Mouse (Mus musculus): Measurements from ENCODE around the gene Src. TPM values are rescaled to one million over a fixed set of nuclear protein-coding genes. Genes with fewer than 3 reads are reported as not detected.
A peak's percentile ranks its signal among the peaks of the same experiment; 100 is the strongest.

The Src gene
- total RNA-seq, 2 experiments from 2014 or later, result 4.2 to 4.8 TPM

DNA sequence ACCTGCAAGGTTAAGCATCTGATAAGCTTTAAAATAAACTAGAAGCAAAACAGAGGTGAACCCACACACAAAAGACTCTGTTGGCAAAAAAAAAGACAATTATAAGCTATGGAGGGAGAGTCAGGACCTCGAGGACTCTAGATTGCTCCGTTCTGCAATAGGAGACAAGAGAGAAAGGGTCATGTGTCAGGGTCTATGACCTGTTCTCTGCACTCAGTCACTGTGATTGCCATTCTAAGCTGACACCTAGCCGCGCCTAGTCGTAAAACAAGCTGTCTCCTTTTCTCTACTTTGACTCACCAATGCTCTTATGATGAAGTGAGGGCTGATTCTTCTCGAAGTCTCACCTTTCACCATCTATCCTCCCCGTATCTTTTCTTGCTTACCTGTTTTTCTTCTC lies 5.7 kb upstream of the Src start:
- no peak for DNase-seq

DNA sequence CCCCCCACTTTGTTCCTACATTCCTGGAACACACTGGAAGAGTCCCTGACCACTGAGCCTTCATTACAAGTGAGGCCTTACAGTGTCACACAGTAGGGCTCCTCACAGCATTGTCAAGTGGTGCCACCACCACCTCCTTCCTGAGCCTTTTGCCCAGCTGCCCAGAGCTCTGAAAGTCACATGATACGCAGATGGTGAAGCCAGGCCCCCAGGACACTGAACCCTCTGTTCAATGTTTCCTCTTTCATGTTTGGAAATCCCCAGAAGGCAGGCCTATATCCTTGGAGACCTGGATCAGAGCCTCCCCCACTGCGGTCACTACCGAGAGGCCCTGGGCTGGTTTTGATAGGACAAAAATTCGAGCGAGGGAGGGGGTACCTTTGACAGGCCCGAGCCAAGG lies 1.0 kb upstream of the Src start:
- no peak for DNase-seq

- DNase-seq, result no peak
These were observed 396 bp downstream of the Src start for GRCm38 (mm10) chr2:157418609-157419071.

DNA sequence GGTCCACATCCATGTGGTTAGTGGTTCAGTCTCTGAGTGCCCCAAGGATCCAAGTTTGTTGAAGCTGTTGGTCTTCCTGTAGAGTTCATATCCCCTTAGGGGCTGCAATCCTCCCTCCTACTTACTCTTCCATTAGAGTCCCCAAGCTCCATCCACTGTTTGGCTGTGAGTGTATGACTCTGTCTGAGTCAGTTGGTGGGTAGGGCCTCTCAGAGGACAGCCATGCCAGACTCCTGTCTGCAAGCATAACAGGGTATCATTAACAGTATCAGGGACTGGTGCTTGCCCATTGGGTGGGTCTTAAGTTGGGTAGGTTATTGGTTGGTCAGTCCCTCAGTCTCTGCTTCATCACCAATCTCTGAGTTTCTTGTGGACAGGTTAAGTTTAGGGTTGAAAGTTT lies 1.3 kb downstream of the Src start:
- no peak for DNase-seq

GRCm38 (mm10) chr2:157420404-157420803 lies 2.2 kb downstream of the Src start:
- no peak for DNase-seq

DNA sequence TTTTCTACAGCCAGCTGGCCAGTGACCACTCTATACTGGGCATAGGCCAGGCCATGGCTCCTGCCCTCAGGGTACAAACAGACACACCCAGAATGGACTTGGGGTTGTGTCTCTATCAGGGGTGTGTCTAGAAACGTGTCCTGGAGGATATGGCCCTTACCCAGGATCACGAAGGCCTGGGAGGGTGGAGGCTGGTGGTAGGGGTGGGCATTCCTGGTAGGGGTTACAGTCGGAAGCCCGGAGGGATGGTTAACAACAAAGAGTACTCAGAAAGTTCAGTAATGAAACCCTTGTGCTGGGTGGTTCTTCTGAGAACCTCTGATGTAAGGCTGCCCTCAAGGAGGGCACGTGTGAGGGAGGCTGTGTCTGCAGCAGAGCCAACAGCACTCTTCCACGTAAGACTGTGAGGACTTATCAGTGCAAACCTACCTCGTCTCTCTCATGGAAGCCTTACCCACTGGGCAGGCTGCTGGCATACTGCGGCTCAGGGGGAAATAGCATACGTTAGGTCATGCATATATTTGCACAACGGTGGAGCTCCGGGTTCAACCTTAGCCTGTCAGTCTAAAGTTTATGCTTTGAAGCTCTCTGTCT lies 3.9 kb downstream of the Src start:
- no peak for DNase-seq

DNA sequence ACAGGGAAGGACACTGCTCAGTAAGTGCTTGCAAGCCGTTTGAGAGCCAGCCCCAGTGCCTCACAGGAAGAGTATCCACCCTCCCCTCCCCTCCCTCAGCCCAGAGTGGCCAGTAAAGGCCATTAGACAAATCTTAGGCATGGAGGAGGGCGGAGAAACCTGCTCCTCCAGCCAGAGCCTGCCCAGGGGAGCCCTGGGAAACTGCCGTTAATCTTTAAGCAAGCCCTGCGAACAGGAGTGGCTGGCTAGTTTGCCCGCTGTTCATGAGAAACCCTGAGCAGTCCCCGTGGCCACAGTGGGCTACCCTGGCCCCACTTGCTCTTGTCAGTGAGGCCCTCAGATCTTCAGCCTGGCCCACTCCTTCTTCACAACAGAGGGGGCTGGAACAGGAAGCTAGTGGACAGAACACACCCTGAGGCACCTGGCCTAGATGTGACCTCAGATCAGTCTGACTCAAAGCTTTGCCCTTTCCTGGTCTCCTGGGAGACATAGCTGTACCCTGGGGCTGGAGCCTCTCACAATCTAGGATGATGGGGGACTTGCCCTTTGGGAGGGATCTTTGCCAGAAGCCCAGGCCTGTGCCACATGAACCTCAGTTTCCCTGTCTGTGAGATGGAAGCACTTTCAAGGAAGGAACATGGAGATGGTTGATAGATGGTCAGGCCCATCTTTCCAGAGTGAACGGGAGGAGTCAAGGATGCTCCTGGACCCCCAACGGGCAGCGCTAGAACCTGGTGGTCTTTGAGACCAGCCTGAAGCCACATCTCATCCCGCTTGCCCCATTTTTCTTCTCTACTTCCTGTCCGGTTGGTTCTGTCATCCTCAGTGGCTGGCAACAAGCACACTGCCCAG lies 4.8 kb downstream of the Src start:
- peak in 1 of 2 experiments; percentile 44 for DNase-seq

DNA sequence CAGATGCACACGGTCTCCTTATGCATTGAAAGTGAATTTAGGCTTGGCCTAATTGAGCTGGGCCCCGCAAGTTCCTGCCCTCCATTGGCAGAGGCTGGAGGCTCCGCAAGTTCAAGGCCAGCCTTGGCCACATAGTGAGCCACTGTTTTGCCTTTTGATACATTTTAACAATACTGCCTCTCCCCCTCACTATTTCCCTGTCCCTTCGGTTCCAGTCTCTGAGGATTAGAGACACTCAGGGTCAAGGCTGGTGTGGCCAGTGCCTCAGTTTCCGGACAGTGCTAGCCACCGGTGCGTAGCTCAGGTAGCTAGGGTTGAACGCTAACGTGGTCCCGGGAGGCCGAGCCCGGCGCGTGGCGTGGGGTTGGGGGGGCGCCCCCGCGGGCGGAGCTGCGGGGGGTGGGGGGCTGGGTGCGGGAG lies 5.5 kb downstream of the Src start:
- DNase-seq, result no peak

- peak; percentile 47 to 58 for DNase-seq
These were observed 6.1 kb downstream of the Src start for GRCm38 (mm10) chr2:157424126-157424903.

DNA sequence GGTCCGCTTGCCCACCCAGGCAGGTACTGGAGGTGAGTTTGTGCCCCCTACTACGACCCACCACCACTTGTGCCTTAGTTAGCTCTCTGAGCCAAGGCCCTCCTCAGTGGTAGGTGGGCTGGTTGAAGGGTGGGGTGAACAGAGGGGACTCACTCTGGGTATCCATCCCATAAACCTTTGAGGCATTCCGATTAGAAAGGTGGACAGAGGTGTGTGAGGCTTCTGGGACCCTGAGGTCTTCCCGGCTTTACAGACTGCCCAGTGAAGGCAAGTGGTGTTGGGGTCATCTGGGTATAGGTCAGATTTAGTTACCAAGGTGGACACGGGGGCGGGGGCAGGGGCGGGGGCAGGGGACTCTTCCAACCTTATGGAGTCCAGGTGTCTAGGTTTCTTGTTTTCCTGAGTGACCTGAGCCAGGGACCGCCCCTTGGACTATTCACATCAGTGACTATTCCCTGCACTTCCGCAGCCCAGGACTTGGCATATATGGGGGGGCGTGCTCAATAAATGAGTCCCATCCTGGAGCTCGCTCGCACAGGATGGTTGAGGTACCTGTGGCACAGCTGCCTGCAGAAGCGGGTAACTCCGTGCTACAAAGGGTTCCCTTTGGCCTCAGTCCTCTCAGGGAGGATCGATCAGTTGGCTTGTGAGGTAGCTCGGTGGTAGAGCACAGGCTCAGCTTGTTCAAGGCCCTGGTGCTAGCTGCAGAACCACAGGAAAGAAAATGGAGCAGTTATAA lies 6.8 kb downstream of the Src start:
- DNase-seq, result no peak

- no peak for DNase-seq
These were observed 7.4 kb downstream of the Src start for GRCm38 (mm10) chr2:157425643-157425988.

DNA sequence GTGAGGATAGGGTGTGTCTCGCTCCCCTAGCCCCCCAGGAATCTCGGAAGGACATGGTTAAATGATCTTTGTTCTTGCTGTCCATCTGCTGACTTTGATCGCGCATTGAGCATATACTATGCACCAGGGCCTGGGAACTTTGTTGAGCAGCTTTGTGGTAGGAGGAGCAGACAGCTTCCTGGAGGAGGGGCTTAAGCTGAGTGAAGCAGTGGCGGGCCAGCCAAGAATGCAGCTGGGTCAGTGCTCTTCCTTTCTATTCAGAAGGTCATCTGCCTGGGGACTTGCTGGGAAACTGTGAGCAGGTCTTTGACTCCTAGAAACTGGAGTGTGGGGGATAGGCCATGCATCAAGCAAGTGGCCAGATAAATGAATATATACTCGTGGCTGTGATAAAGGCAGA lies 7.9 kb downstream of the Src start:
- DNase-seq, result peak in 1 of 2 experiments; percentile 53

- DNase-seq, result no peak
These were observed 8.9 kb downstream of the Src start for GRCm38 (mm10) chr2:157427164-157427563.

DNA sequence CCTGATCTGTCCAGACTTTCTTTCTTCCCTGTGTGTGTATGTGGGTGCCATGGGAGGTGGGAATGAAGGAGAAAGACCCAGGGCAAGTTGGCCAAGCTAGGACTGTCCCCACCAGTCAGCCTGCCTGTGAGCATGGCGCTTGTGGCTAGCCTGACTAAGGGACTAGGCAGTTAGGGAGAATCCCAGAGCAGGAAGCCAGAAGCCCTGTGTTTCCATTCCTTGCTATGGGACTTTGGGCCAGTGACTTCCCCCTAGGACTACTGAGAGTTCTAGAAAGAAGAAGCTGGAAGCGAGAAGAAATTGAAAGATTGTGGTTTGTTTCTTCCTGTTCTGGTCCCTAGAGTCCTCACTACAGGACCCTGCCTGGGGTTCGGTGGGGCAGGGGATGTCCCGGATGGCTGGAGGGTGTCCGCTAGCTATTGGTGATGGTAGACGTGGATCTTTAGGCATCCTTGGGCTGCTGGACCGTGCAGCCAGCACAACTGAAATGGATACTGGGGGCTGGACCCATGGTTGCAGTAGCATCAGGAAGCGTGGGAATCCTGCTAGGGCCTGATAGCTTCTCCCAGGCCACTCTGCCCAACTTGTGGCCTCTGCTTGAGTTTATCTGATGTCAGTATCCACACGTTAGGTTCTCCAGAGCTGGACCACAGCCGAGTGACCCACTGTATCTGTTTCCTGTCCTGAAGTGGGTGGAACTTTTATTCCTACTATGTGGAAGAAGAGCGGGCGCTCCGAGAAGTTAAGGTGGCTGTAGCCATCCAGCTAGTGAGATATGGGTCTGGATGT lies 10.3 kb downstream of the Src start:
- DNase-seq, result no peak

- DNase-seq, result no peak
These were observed 11.5 kb downstream of the Src start for GRCm38 (mm10) chr2:157429735-157430134.

GRCm38 (mm10) chr2:157430667-157431429 lies 12.6 kb downstream of the Src start:
- DNase-seq, result no peak

DNA sequence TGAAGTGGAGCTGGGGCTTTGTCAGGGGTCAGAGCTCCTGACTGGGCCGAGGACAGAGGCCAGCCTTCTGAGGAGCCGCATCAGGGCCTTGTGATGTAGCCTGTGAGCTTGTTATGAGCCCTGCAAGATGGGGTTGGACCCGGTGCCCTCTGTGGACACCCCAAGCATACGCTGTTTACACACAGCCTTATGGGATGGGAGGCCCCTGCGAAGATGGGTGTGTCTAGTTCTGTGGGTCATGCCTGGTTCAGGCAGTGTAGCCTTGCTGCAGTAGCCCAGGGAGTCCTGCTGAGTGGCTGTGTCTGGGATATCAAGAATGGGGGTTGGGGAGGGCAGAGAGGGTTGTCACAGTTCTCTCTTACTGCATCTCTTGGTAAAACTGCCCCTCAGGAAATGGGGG lies 13.7 kb downstream of the Src start:
- no peak for DNase-seq

DNA sequence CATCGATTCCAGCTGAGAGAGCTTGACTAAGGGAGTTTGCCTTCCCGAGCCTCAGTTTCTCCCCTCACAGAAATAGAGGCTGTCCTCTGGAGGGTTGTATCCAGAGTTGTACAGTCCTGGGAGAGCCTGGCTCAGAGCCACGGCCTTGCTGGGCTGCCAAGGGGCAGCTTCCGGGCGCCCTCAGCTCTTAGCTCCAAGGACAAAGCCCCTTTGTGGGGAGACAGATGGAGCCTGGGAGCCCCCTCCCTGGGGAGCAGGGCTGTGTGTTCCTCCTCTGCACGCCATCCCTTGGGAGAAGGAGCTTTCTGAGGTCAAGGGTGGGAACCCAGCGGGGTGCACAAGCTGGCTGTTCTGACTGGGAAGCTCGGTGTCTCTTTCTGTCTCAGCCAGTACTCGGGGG lies 14.2 kb downstream of the Src start:
- DNase-seq, result peak in 1 of 2 experiments; percentile 37

- no peak for DNase-seq
These were observed 15.8 kb downstream of the Src start for GRCm38 (mm10) chr2:157434041-157434440.

DNA sequence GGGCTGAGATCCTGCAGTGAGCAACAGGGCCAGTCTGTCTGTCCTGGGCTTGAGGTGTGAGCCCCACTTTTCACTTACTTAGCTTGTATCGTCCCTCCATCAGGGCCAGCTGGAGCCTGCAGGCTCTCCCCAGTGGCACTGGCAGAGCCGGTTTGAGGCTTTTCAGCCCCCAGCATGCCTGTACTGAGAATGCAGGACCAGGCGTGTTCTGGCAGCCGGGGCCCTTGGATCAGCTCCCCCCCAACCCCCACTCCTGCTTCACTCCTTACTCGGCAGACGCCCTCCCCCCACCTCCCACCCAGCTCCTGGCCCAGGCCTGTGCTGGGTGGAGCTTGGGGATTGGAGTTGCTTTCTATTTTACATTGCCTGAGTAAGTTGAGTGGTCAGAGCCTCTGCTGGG lies 16.3 kb downstream of the Src start:
- DNase-seq, result no peak

- no peak for DNase-seq
These were observed 18.3 kb downstream of the Src start for GRCm38 (mm10) chr2:157436496-157436895.

Data from heart, adult 18-20 months (tissue).